Mouse (Mus musculus): ENCODE data around the gene Acsf3. TPM values are rescaled to one million over a fixed set of nuclear protein-coding genes. Genes with fewer than 3 reads are reported as not detected.

The Acsf3 gene
- polyA plus RNA-seq, 1 experiment from 2014 or later = 16.8 TPM

DNA sequence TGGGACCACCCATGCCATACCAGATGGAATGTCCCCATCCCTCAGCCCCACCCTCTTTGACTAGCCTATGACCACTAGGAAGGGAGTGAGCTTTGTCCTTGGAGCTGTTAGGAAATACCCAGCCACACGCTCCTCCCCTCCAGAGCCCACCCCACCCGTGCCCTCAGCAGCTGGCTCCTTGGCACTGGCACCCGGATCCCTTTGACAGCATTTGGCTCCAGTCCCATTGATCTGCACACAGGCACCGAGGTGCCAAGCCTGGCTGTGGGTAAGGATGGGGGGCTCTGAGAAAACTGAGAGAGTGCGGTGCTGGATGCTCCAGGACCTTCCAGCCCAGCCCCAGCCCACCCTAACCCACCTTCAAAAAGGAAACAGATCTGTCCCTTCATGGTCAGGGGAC is 23.9 kb upstream of the Acsf3 start:
- WGBS = 54% methylated on average over 5 of the region's 5 CpGs
- Histone ChIP-seq H3K9me3 (ENCODE audit: control insufficient read depth, low read length) (no peaks in the 10 kb centered on the region), H3K4me1 (ENCODE audit: control insufficient read depth, insufficient read depth, low read length) (peaks cover 31% of the 10 kb centered on the region), H3K36me3 (ENCODE audit: control insufficient read depth, insufficient read depth, low read length) (no peaks in the 10 kb centered on the region), H3K4me3 (replicated peaks; ENCODE audit: low read depth, low read length) (no peak overlapping the region), H3K27me3 (ENCODE audit: control insufficient read depth, insufficient read depth, low read length) (no peaks in the 10 kb centered on the region), H3K4me2 (ENCODE audit: low read length) (peak overlapping the region; percentile 20; the same call in 1 of the 2 replicates), H3K9ac (replicated peaks; ENCODE audit: low read length) (no peak overlapping the region), H3K27ac (replicated peaks; ENCODE audit: low read depth, low read length) (peak overlapping the region; percentile 64)
- DNase-seq (peak; percentile 77), ATAC-seq (ENCODE audit: low FRiP score, low TSS enrichment) (peak; percentile 57)

- no peak overlapping the region for H3K9ac ChIP-seq (replicated peaks; ENCODE audit: low read length)
- peaks cover 23% of the 10 kb centered on the region; the same call in 1 of the 2 replicates for H3K4me1 ChIP-seq (ENCODE audit: control insufficient read depth, insufficient read depth, low read length)
- no peaks in the 10 kb centered on the region for H3K9me3 ChIP-seq (ENCODE audit: control insufficient read depth, low read length)
- H3K4me2 ChIP-seq (ENCODE audit: low read length) = peak overlapping the region; percentile 20; the same call in 1 of the 2 replicates
- DNase-seq (no peak), ATAC-seq (ENCODE audit: low FRiP score, low TSS enrichment) (peak; percentile 40; the same call in 1 of the 2 replicates)
- no peaks in the 10 kb centered on the region for H3K36me3 ChIP-seq (ENCODE audit: control insufficient read depth, insufficient read depth, low read length)
- whole genome bisulfite sequencing = 74% methylated on average over 29 of the region's 29 CpGs
- H3K4me3 ChIP-seq (replicated peaks; ENCODE audit: low read depth, low read length) = no peak overlapping the region
- peak overlapping the region; percentile 64 for H3K27ac ChIP-seq (replicated peaks; ENCODE audit: low read depth, low read length)
- no peaks in the 10 kb centered on the region for H3K27me3 ChIP-seq (ENCODE audit: control insufficient read depth, insufficient read depth, low read length)
These were observed 23.1 kb upstream of the Acsf3 start for GRCm38 (mm10) chr8:122752111-122752721.

- no peak overlapping the region for H3K27ac ChIP-seq (replicated peaks; ENCODE audit: low read depth, low read length)
- DNase-seq (no peak), ATAC-seq (ENCODE audit: low FRiP score, low TSS enrichment) (no peak)
- no peak overlapping the region for H3K4me3 ChIP-seq (replicated peaks; ENCODE audit: low read depth, low read length)
- no peak overlapping the region for H3K9ac ChIP-seq (replicated peaks; ENCODE audit: low read length)
- H3K36me3 ChIP-seq (ENCODE audit: control insufficient read depth, insufficient read depth, low read length) = no peaks in the 10 kb centered on the region
- no peaks in the 10 kb centered on the region for H3K27me3 ChIP-seq (ENCODE audit: control insufficient read depth, insufficient read depth, low read length)
- no peaks in the 10 kb centered on the region for H3K9me3 ChIP-seq (ENCODE audit: control insufficient read depth, low read length)
- no peak overlapping the region for H3K4me2 ChIP-seq (ENCODE audit: low read length)
- peaks cover 10% of the 10 kb centered on the region; the same call in 1 of the 2 replicates for H3K4me1 ChIP-seq (ENCODE audit: control insufficient read depth, insufficient read depth, low read length)
These were observed 16.7 kb upstream of the Acsf3 start for GRCm38 (mm10) chr8:122758597-122758996.

GRCm38 (mm10) chr8:122760116-122760515 is 15.2 kb upstream of the Acsf3 start:
- H3K4me2 ChIP-seq (ENCODE audit: low read length) = no peak overlapping the region
- no peak for ATAC-seq (ENCODE audit: low FRiP score, low TSS enrichment)
- no peaks in the 10 kb centered on the region for H3K9me3 ChIP-seq (ENCODE audit: control insufficient read depth, low read length)
- no peak overlapping the region for H3K9ac ChIP-seq (replicated peaks; ENCODE audit: low read length)
- H3K4me1 ChIP-seq (ENCODE audit: control insufficient read depth, insufficient read depth, low read length) = peaks cover 10% of the 10 kb centered on the region; the same call in 1 of the 2 replicates
- 75% methylated on average over 7 of the region's 7 CpGs for WGBS
- H3K27me3 ChIP-seq (ENCODE audit: control insufficient read depth, insufficient read depth, low read length) = no peaks in the 10 kb centered on the region
- no peaks in the 10 kb centered on the region for H3K36me3 ChIP-seq (ENCODE audit: control insufficient read depth, insufficient read depth, low read length)
- no peak overlapping the region for H3K27ac ChIP-seq (replicated peaks; ENCODE audit: low read depth, low read length)
- no peak overlapping the region for H3K4me3 ChIP-seq (replicated peaks; ENCODE audit: low read depth, low read length)
- no peak for DNase-seq

DNA sequence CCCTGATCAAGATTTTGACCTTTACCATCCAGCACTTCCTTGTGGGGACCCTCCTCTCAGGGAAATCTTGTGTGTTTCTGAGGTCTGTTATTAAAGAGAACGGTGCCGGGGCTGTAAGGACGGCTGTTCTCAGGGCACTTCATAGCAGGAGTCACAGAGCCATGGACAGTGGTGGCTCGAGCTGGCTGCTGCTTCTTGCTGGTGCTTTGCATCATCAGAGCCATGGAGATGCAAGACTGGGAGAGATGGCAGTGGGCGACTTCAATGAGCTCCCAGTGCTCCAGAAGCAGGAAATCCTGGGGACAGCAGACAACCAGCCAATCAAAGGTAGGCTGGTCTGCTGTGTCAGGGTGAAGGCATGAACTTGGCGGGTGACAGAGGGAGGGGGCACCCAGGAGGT is 14.2 kb upstream of the Acsf3 start:
- ATAC-seq (ENCODE audit: low FRiP score, low TSS enrichment) = no peak
- Histone ChIP-seq H3K9ac (replicated peaks; ENCODE audit: low read length) (no peak overlapping the region), H3K9me3 (ENCODE audit: control insufficient read depth, low read length) (no peaks in the 10 kb centered on the region), H3K27ac (replicated peaks; ENCODE audit: low read depth, low read length) (no peak overlapping the region), H3K4me3 (replicated peaks; ENCODE audit: low read depth, low read length) (no peak overlapping the region), H3K36me3 (ENCODE audit: control insufficient read depth, insufficient read depth, low read length) (no peaks in the 10 kb centered on the region), H3K27me3 (ENCODE audit: control insufficient read depth, insufficient read depth, low read length) (no peaks in the 10 kb centered on the region), H3K4me2 (ENCODE audit: low read length) (no peak overlapping the region), H3K4me1 (ENCODE audit: control insufficient read depth, insufficient read depth, low read length) (peaks cover 10% of the 10 kb centered on the region; the same call in 1 of the 2 replicates)
- 76% methylated on average over 6 of the region's 6 CpGs for WGBS
- no peak for DNase-seq

DNA sequence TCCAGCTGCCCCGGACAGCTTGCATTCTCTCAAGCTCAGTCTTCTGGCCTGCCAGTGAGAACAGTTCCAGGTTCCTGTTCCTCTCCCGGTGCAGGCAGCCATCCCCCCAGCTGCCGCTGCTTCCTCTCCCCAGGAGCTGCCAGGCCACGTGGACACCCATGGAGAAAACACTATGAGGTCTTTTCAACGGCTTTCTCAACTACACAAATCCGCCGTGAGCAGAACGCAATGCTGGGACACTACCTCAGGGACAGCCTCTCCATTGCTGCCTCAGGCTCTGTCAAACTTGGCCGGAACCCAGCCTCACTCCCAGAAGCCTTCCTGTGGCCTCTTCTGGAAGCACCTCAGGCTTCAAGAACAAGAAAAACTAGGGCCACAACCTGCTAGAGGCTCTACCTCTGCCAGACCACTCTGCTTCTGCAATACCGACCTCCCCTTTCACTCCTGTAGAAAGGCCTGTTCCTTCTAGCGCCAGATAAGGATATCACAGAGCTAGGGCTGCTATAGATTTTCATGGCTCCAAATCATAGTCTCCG is 12.5 kb upstream of the Acsf3 start:
- Histone ChIP-seq H3K27ac (replicated peaks; ENCODE audit: low read depth, low read length) (no peak overlapping the region), H3K4me1 (ENCODE audit: control insufficient read depth, insufficient read depth, low read length) (peaks cover 13% of the 10 kb centered on the region; the same call in 1 of the 2 replicates), H3K27me3 (ENCODE audit: control insufficient read depth, insufficient read depth, low read length) (no peaks in the 10 kb centered on the region), H3K9me3 (ENCODE audit: control insufficient read depth, low read length) (no peaks in the 10 kb centered on the region), H3K36me3 (ENCODE audit: control insufficient read depth, insufficient read depth, low read length) (no peaks in the 10 kb centered on the region), H3K9ac (replicated peaks; ENCODE audit: low read length) (no peak overlapping the region), H3K4me2 (ENCODE audit: low read length) (no peak overlapping the region), H3K4me3 (replicated peaks; ENCODE audit: low read depth, low read length) (no peak overlapping the region)
- DNase-seq = no peak
- WGBS = 44% methylated on average over 12 of the region's 12 CpGs
- no peak for ATAC-seq (ENCODE audit: low FRiP score, low TSS enrichment)

- H3K9me3 ChIP-seq (ENCODE audit: control insufficient read depth, low read length) = no peaks in the 10 kb centered on the region
- no peak overlapping the region for H3K27ac ChIP-seq (replicated peaks; ENCODE audit: low read depth, low read length)
- no peak overlapping the region for H3K4me3 ChIP-seq (replicated peaks; ENCODE audit: low read depth, low read length)
- H3K27me3 ChIP-seq (ENCODE audit: control insufficient read depth, insufficient read depth, low read length) = no peaks in the 10 kb centered on the region
- 87% methylated on average over 14 of the region's 14 CpGs for WGBS
- DNase-seq (no peak), ATAC-seq (ENCODE audit: low FRiP score, low TSS enrichment) (no peak)
- H3K4me2 ChIP-seq (ENCODE audit: low read length) = no peak overlapping the region
- H3K4me1 ChIP-seq (ENCODE audit: control insufficient read depth, insufficient read depth, low read length) = peaks cover 13% of the 10 kb centered on the region; the same call in 1 of the 2 replicates
- H3K36me3 ChIP-seq (ENCODE audit: control insufficient read depth, insufficient read depth, low read length) = no peaks in the 10 kb centered on the region
- H3K9ac ChIP-seq (replicated peaks; ENCODE audit: low read length) = no peak overlapping the region
These were observed 12.0 kb upstream of the Acsf3 start for GRCm38 (mm10) chr8:122763267-122763738.

- Histone ChIP-seq H3K27me3 (ENCODE audit: control insufficient read depth, insufficient read depth, low read length) (no peaks in the 10 kb centered on the region), H3K4me2 (ENCODE audit: low read length) (no peak overlapping the region), H3K4me1 (ENCODE audit: control insufficient read depth, insufficient read depth, low read length) (peaks cover 6% of the 10 kb centered on the region; the same call in 1 of the 2 replicates), H3K36me3 (ENCODE audit: control insufficient read depth, insufficient read depth, low read length) (no peaks in the 10 kb centered on the region), H3K27ac (replicated peaks; ENCODE audit: low read depth, low read length) (no peak overlapping the region), H3K9me3 (ENCODE audit: control insufficient read depth, low read length) (no peaks in the 10 kb centered on the region), H3K9ac (replicated peaks; ENCODE audit: low read length) (no peak overlapping the region), H3K4me3 (replicated peaks; ENCODE audit: low read depth, low read length) (no peak overlapping the region)
- WGBS = 89% methylated on average over 7 of the region's 7 CpGs
- ATAC-seq (ENCODE audit: low FRiP score, low TSS enrichment) (no peak), DNase-seq (no peak)
These were observed 10.4 kb upstream of the Acsf3 start for GRCm38 (mm10) chr8:122764790-122765474.

Data from midbrain, embryonic 14.5 days (tissue).